In the genomic region with DNA sequence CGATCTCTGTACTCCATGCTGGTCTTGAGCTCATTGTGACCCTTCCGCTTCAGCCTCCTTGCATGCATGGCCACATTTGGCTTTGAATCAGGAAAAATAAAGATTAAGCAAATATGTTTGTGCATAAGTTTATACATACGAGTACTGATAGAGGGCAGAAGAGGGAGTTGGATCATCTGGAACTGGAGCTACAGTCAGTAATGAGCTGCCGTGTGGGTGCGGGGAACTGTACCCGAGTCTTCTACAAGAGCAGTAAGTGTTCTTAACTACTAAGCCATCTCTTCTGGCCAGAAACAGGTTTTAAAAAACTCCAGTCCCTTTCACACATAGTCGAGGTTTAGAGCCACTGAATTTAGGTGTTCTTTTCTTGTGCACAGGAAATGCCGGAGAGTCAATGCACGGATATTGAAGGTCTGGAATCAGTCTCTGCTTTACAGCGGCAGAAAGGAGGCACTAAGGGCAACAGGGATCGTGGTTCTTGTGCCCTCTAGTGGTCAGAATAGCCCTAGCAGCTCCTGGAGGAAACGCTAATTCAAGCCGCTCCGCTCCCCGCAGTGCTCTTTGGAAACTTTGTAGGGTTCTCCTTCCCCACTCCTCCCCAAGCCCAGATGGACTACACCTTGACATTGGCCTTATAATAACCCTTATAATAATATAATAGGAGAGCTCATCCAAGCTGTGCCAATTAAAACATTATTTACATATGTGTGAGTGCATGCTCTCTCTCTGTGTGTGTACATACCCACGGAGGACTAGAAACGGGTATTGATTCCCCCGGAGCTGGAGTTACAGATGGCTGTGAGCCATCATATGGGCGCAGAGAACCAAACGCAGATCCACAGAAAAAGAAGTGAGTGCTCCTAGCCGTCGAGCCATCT, we compare ENCODE assay signal across 9 mouse cellular contexts. TPM values are rescaled to one million over a fixed set of nuclear protein-coding genes. Genes with fewer than 3 reads are reported as not detected.
A peak's percentile ranks its signal among the peaks of the same experiment; 100 is the strongest.
DNase-seq lines count a peak whose midpoint lies in the region; ATAC-seq and TF ChIP-seq lines count a peak whose summit lies in the region.
"Had no signal": no experiment of that assay in that cellular context is flagged by ENCODE, and none has a peak within 500 bp of the region (broad histone marks: within the 10 kb centered on the region; RNA-seq: fewer than 3 reads in every experiment).

No protein-coding gene starts in this region.

- H3K27ac ChIP-seq in embryonic facial prominence, embryonic 11.5 days (replicated peaks; ENCODE audit: low read depth, low read length) = no peak overlapping the region
- no peak overlapping the region for H3K27ac ChIP-seq in limb, embryonic 11.5 days (replicated peaks; ENCODE audit: low read depth, low read length)
- no peak overlapping the region for H3K27ac ChIP-seq in midbrain, embryonic 13.5 days
- no peak overlapping the region for H3K27ac ChIP-seq in spleen, adult 2 months (ENCODE audit: insufficient read depth, low read length)

- H3K79me3 ChIP-seq in C2C12 (ENCODE audit: low read depth) = no peaks in the 10 kb centered on the region

- H3K4me2 ChIP-seq in embryonic facial prominence, embryonic 11.5 days (ENCODE audit: low read depth, low read length) = no peak overlapping the region
- no peak overlapping the region for H3K4me2 ChIP-seq in limb, embryonic 11.5 days (ENCODE audit: low read depth, severe bottlenecking)
- no peak overlapping the region for H3K4me2 ChIP-seq in midbrain, embryonic 13.5 days (replicated peaks)

- H3K9me3 ChIP-seq in embryonic facial prominence, embryonic 11.5 days (replicated peaks; ENCODE audit: control insufficient read depth, low read length) = no peaks in the 10 kb centered on the region
- H3K9me3 ChIP-seq in limb, embryonic 11.5 days (ENCODE audit: control insufficient read depth, low read length) = no peaks in the 10 kb centered on the region
- no peaks in the 10 kb centered on the region for H3K9me3 ChIP-seq in midbrain, embryonic 13.5 days

- no peak overlapping the region for H3ac ChIP-seq in C2C12 (ENCODE audit: control insufficient read depth, insufficient read length, low read depth)

- WGBS in embryonic facial prominence, embryonic 11.5 days = 32% methylated on average over 22 of the region's 22 CpGs
- WGBS in limb, embryonic 11.5 days = 32% methylated on average over 22 of the region's 22 CpGs
- 32% methylated on average over 22 of the region's 22 CpGs for WGBS in midbrain, embryonic 13.5 days
- WGBS in spleen, adult 2 months = 21% methylated on average over 22 of the region's 22 CpGs

- H3K4me3 ChIP-seq in C2C12 (ENCODE audit: insufficient read depth, poor library complexity, severe bottlenecking) = no peak overlapping the region
- H3K4me3 ChIP-seq in embryonic facial prominence, embryonic 11.5 days (ENCODE audit: low read depth, low read length) = no peak overlapping the region
- no peak overlapping the region for H3K4me3 ChIP-seq in limb, embryonic 11.5 days (ENCODE audit: low read depth, low read length)
- no peak overlapping the region for H3K4me3 ChIP-seq in midbrain, embryonic 13.5 days (replicated peaks)
- H3K4me3 ChIP-seq in spleen, adult 2 months (ENCODE audit: extremely low read depth, insufficient read depth, insufficient read length) = no peak overlapping the region
- H3K4me3 ChIP-seq: erythroblast, embryonic 14.5 days had no signal

- ATAC-seq in embryonic facial prominence, embryonic 11.5 days (replicated peaks; ENCODE audit: insufficient number of reproducible peaks, low FRiP score, low TSS enrichment, low read depth) = peak; percentile 41; the same call in 1 of the 2 replicates
- no peak for ATAC-seq in limb, embryonic 11.5 days (ENCODE audit: insufficient number of reproducible peaks, low FRiP score, low TSS enrichment, low read depth)
- ATAC-seq in midbrain, embryonic 13.5 days = peak; percentile 72

- H3K27me3 ChIP-seq in C2C12 (ENCODE audit: control insufficient read depth, insufficient read depth, insufficient read length) = peaks cover 12% of the 10 kb centered on the region
- no peaks in the 10 kb centered on the region for H3K27me3 ChIP-seq in embryonic facial prominence, embryonic 11.5 days (ENCODE audit: control insufficient read depth, insufficient read depth, low read length)
- H3K27me3 ChIP-seq in limb, embryonic 11.5 days (ENCODE audit: control insufficient read depth, insufficient read depth, low read length) = no peaks in the 10 kb centered on the region
- 0 out of 2 replicates have a peak, but pooled peaks cover 2% of the 10 kb centered on the region for H3K27me3 ChIP-seq in midbrain, embryonic 13.5 days
- no peaks in the 10 kb centered on the region for H3K27me3 ChIP-seq in spleen, adult 2 months (ENCODE audit: control insufficient read depth, insufficient read depth, low read length)

- H3K4me1 ChIP-seq in embryonic facial prominence, embryonic 11.5 days (ENCODE audit: control insufficient read depth, insufficient read depth, low read length) = no peaks in the 10 kb centered on the region
- no peaks in the 10 kb centered on the region for H3K4me1 ChIP-seq in limb, embryonic 11.5 days (ENCODE audit: control insufficient read depth, insufficient read depth, low read length)
- 0 out of 2 replicates have a peak, but pooled peaks cover 3% of the 10 kb centered on the region for H3K4me1 ChIP-seq in midbrain, embryonic 13.5 days (replicated peaks)
- no peaks in the 10 kb centered on the region; the same call in 1 of the 2 replicates for H3K4me1 ChIP-seq in spleen, adult 2 months (ENCODE audit: control insufficient read depth, insufficient read depth, insufficient read length)

- no peak for TF ChIP-seq POLR2A in spleen, adult 2 months (IDR thresholded peaks at IDR 0.05; ENCODE audit: low read depth, low read length)

- TF ChIP-seq CTCF in C2C12 (IDR thresholded peaks at IDR 0.05; ENCODE audit: control insufficient read depth, insufficient read depth, insufficient read length) = peak; percentile 88
- TF ChIP-seq CTCF in spleen, adult 2 months (IDR thresholded peaks at IDR 0.05; ENCODE audit: extremely low read depth, insufficient read depth, insufficient read length, insufficient replicate concordance) = peak; percentile 84; the same call in 1 of the 2 replicates

- peak; percentile 72 to 76 for DNase-seq in adrenal gland, postnatal 36 days
- peak; percentile 88 for DNase-seq in embryonic facial prominence, embryonic 11.5 days (ENCODE audit: low spot score)
- peak; percentile 70 to 89 for DNase-seq in heart, adult 18-20 months
- DNase-seq in kidney, adult 11 months = peak; percentile 32
- DNase-seq in limb, embryonic 11.5 days (ENCODE audit: low spot score) = peak; percentile 88
- peak; percentile 48 to 68 for DNase-seq in spleen, adult 2 months (ENCODE audit: low read depth in 1 of 2, low spot score in 2 of 2)

- H3K79me2 ChIP-seq in C2C12 (ENCODE audit: control insufficient read depth, insufficient read depth) = no peaks in the 10 kb centered on the region

- no peaks in the 10 kb centered on the region for H3K36me3 ChIP-seq in C2C12 (ENCODE audit: control insufficient read depth, insufficient read depth)
- no peaks in the 10 kb centered on the region for H3K36me3 ChIP-seq in embryonic facial prominence, embryonic 11.5 days (replicated peaks; ENCODE audit: control insufficient read depth, insufficient read depth, low read depth, low read length)
- no peaks in the 10 kb centered on the region for H3K36me3 ChIP-seq in limb, embryonic 11.5 days (ENCODE audit: control insufficient read depth, insufficient read depth, low read length)
- H3K36me3 ChIP-seq in midbrain, embryonic 13.5 days = no peaks in the 10 kb centered on the region
- H3K36me3 ChIP-seq in spleen, adult 2 months (ENCODE audit: control insufficient read depth, insufficient read depth, low read length) = no peaks in the 10 kb centered on the region

- H3K9ac ChIP-seq in embryonic facial prominence, embryonic 11.5 days (replicated peaks; ENCODE audit: low read length) = no peak overlapping the region
- no peak overlapping the region for H3K9ac ChIP-seq in limb, embryonic 11.5 days (ENCODE audit: low read length)
- no peak overlapping the region for H3K9ac ChIP-seq in midbrain, embryonic 13.5 days (replicated peaks)

TF ChIP-seq in C2C12, 6 proteins besides CTCF, POLR2A, EP300 and RAD21:
- TF ChIP-seq CEBPB (IDR thresholded peaks at IDR 0.05; ENCODE audit: low read depth) (no peak), MYOG (IDR thresholded peaks at IDR 0.05; ENCODE audit: control insufficient read depth, extremely low read depth, insufficient read length) (no peak), USF1 (IDR thresholded peaks at IDR 0.05; ENCODE audit: low read depth) (no peak), MAX (IDR thresholded peaks at IDR 0.05) (no peak), MYOD1 (IDR thresholded peaks at IDR 0.05; ENCODE audit: control insufficient read depth, insufficient read length, low read depth) (no peak), FOSL1 (IDR thresholded peaks at IDR 0.05; ENCODE audit: insufficient read depth, low read length, poor library complexity, severe bottlenecking) (no peak)

RNA-seq across cellular contexts. Expression of a gene that starts 21.4 kb away (rescaled TPM):
- 17.9 TPM for polyA plus RNA-seq in C2C12 (2012; fragmentation: generic; extraction: Trizol)
- 10 to 100 TPM; 36.7 to 59.1 TPM for total RNA-seq in adrenal gland, postnatal 36 days (2021)
- polyA plus RNA-seq in embryonic facial prominence, embryonic 11.5 days (2014; fragmentation: Nextera tagmentation; extraction: Ambion mirVana) = 76.7 and 76.8 TPM in 2 replicates
- total RNA-seq in heart, adult 18-20 months (2021) = 10 to 100 TPM; 26.6 to 34.5 TPM
- polyA plus RNA-seq in limb, embryonic 11.5 days (2014; fragmentation: Nextera tagmentation; extraction: Ambion mirVana) = 86.9 and 87.2 TPM in 2 replicates
- 213 and 241 TPM in 2 replicates for polyA plus RNA-seq in midbrain, embryonic 13.5 days (2015; fragmentation: Nextera tagmentation; extraction: Ambion mirVana)
- polyA plus RNA-seq in spleen, adult 2 months (2012; rRNA removed) = 325 and 338 TPM in 2 replicates

RNA-seq across cellular contexts. Expression of a gene that starts 50.3 kb away (rescaled TPM):
- polyA plus RNA-seq in C2C12 (2012; fragmentation: generic; extraction: Trizol) = 2.3 TPM
- 10 to 100 TPM; 16.5 to 16.7 TPM for total RNA-seq in adrenal gland, postnatal 36 days (2021)
- 0.81 and 0.96 TPM in 2 replicates for polyA plus RNA-seq in embryonic facial prominence, embryonic 11.5 days (2014; fragmentation: Nextera tagmentation; extraction: Ambion mirVana)
- 10 to 100 TPM; 39.2 to 40.1 TPM for total RNA-seq in heart, adult 18-20 months (2021)
- polyA plus RNA-seq in limb, embryonic 11.5 days (2014; fragmentation: Nextera tagmentation; extraction: Ambion mirVana) = 0.51 and 1.0 TPM in 2 replicates
- polyA plus RNA-seq in midbrain, embryonic 13.5 days (2015; fragmentation: Nextera tagmentation; extraction: Ambion mirVana) = 1.2 and 2.7 TPM in 2 replicates
- polyA plus RNA-seq in spleen, adult 2 months (2012; rRNA removed) = 41.6 and 48.4 TPM in 2 replicates

Comparison
In these comparisons a context has a peak if more than half of its experiments do, and no peak if none do; other contexts are left out.
1. DNase-seq: peak in every context shown above with its lines; median percentile 88 in embryonic facial prominence, embryonic 11.5 days; 88 in limb, embryonic 11.5 days; 80 in heart, adult 18-20 months; 74 in adrenal gland, postnatal 36 days; 58 in spleen, adult 2 months; 32 in kidney, adult 11 months.
2. RNA of a gene that starts 50.3 kb away (polyA plus RNA-seq): 41.6 to 48.4 TPM in spleen, adult 2 months; 1.2 to 2.7 TPM in midbrain, embryonic 13.5 days, 2.3 TPM in C2C12 (single experiment), 0.51 to 1.0 TPM in limb, embryonic 11.5 days and 0.81 to 0.96 TPM in embryonic facial prominence, embryonic 11.5 days; every median in the first group is over 10 times any median in the second.